Mouse (Mus musculus) spleen, postnatal 14 days (tissue): ENCODE measurements around the gene Pcsk7.
A peak's percentile ranks its signal among the peaks of the same experiment; 100 is the strongest.

ENCODE experiments used
- DNase-seq, 2 experiments: peaks; one replicate each; pipeline ENCODE4 v3.0.0; 2021 to 2022; ENCODE audit warnings: low spot score in 2 of 2

Pcsk7 gene

DNA sequence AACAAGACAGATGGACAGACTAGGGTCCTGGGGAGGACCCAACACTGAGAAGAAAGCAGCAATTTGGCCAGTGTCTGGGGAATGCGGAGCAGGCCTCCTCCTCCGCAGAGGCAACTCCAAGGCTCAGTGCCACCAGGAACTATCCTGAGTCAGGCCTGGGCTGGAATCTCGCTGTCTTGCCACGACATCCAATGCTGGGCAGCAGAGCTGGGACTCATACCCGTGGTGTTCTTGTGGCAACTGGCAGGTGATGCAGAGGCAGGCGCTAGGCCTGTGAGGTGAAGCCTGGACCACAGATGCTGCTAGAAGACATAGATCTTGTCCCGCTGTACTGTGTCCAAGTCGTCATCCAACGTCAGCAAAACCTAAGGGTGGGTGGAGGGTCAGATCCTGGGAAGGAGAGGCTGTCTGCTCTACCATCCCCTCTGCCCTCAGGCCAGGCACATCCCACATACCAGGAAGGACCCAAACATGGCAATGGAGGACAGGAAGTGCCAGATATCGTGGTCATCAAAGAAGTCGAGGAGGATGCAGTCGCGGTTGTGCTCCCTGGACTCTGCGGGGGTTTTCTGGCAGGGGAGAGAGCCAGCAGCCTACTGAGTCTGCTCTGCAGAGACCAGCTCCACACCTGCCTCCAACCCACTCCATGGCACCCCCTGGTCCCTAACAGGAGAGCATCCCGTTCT lies 32.8 kb downstream of the Pcsk7 start:
- DNase-seq, result no peak

DNA sequence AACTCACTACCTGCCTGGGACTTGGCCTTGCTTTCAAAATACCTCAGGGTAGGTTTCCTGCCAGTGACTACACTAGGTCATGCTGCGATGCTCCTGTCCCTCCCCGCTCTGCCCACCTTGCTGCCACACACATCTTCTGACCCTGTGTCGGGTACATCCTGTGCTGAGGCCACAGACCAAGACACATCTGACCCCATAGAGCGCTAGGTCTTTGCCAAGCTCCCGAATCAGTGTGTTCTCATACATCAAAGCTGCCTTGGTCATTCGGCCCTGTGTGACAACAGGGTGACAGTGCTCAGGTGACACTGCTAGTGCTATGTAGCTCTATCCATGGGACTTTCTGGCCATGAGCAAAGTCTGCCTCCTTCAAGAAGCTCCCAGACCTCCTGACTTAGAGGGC lies 33.5 kb downstream of the Pcsk7 start:
- no peak for DNase-seq

- DNase-seq, result no peak
These were observed 35.1 kb downstream of the Pcsk7 start for GRCm38 (mm10) chr9:45941329-45941888.

- no peak for DNase-seq
These were observed 36.2 kb downstream of the Pcsk7 start for GRCm38 (mm10) chr9:45942464-45942863.

DNA sequence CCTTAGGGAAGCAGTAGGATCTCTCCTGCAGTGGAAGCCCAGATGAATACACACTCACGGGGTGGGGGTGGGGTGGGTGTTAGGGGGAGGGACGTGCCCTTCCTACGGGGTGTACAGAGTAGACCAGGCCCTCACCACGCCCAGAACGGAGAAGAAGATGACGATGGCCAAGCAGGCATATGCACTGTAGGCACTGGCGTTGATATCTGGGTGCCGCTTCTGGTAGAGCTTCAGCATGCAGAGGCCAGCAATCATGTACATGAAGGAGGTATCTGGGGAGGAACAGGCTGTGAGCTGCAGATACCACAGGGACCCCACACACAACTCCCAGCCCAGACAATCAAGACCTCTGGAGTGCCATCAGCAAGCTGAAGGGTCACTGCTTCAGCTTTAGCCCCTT lies 36.6 kb downstream of the Pcsk7 start:
- DNase-seq, result no peak

GRCm38 (mm10) chr9:45943628-45944505 lies 37.6 kb downstream of the Pcsk7 start:
- DNase-seq, result no peak

- DNase-seq, result peak; percentile 33 to 35
These were observed 38.5 kb downstream of the Pcsk7 start for GRCm38 (mm10) chr9:45944506-45945400.

DNA sequence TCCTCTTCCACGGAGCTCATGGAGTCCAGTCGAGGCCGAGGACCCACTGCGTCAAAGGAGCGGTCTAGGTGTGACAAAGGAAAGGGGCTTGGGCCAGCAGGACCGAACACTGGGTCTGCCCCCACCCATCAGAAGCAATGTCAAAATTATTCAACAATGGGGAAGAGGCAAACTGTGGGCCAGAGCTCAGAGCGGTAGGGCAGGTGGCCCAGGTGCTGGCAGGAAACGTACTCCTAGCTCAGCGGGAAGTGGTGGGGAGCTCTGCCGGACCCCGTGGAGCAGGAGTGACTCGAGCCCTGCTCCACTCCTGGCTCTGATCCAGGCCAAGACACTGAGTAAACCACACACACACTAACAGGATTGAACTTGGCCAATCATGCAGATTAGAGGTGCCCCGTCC lies 39.4 kb downstream of the Pcsk7 start:
- no peak for DNase-seq

DNA sequence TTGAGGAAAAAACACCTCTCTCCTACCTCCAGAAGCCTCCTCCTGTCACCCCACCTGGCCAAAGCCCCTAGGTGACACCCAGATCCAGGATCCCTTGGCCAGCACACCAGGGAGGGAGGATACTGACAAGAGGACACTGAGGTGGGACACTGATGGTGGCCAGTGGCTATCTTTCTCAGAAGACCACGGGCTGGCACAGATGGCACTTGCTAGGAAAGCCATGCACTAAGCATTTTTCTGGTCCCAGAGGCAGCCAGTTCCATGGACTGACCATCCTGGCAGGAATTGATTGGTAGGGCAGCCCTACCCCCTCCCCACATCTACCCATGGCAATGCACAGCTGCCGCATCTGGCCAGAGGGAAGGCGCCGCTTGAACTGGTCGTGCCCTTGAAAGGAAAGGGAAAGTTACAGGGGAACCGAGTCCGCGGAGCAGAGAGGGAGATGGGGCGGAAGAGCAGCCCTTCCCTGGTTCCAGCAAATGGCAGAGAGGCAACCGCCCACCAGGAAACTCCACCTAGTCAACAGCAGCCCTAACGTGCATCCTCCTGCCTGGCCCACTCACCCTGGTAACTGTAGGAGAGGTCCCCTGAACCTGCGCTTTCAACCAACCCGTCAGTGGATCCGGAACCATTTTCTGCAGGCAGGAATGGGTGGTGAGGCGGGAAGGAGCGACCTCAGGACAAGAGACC lies 40.0 kb downstream of the Pcsk7 start:
- no peak for DNase-seq

GRCm38 (mm10) chr9:45946872-45947183 lies 40.5 kb downstream of the Pcsk7 start:
- DNase-seq, result no peak

DNA sequence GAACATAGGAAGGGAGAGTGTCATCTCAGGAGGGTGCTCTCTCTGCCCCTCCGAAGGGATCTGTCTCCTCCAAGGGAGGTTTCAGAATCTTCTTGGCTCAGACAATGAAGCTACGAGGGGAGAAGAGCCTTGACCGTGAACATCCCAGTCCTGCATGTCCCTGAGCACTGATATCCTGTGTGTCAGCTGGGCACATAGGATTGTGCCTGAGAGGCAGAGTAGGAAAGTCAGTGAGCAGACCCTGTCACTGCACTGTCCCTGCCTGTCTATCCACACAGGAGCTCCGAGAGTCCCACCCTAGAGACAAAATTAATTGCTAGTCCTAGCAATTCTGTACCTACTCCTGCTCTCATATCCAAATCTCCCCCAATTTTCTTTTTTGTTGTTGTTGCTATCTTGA lies 45.8 kb downstream of the Pcsk7 start:
- DNase-seq, result no peak

GRCm38 (mm10) chr9:45952890-45953289 lies 46.6 kb downstream of the Pcsk7 start:
- no peak for DNase-seq

- no peak for DNase-seq
These were observed 47.4 kb downstream of the Pcsk7 start for GRCm38 (mm10) chr9:45953511-45954293.

DNA sequence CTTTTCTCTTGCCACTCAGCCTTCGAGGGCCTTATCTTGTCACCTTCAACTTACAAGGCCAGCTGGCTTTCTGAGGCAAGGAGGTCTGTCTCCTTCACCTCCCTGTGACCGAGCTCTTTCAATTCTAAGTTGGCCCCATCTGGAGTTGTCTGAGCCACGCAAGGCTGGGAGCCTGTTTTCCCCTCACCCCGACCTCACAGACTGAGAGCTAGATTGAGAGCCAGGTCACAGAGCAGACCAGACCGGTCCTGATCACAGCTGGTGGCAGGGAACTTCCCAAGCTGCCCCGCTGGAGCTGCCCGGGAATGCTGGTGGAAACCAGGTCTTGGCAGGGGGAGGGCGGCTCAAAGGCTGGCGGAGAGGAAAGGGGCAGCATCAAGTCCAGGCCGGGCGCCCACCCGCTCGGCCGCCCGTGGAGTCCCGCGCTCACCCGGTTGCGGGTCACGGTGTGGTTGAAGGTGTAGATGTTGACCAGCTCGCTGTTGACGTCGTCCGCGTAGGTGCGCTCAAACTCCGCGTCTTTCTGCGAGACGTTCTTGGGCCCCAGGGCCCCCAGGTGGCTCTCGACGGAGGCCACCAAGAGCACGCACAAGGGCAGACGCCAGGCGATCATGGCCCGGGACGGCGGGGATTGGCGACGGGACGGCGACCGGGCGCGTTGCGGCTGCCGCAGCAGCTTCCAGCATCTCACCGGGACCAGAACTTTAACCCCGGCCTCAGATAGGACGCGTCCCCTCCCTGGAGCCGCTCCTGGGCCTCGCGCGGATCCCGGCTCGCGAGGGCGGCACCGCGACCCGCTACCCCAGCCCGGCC lies 48.2 kb downstream of the Pcsk7 start:
- DNase-seq, result peak in 1 of 2 experiments; percentile 37

GRCm38 (mm10) chr9:45955107-45955963 lies 49.0 kb downstream of the Pcsk7 start, which contains the start of gene Sidt2:
Sidt2 (minus strand) TSS chr9:45955258.
- peak; percentile 77 to 80 for DNase-seq

- no peak for DNase-seq
These were observed 51.9 kb downstream of the Pcsk7 start for GRCm38 (mm10) chr9:45958023-45958670.

DNA sequence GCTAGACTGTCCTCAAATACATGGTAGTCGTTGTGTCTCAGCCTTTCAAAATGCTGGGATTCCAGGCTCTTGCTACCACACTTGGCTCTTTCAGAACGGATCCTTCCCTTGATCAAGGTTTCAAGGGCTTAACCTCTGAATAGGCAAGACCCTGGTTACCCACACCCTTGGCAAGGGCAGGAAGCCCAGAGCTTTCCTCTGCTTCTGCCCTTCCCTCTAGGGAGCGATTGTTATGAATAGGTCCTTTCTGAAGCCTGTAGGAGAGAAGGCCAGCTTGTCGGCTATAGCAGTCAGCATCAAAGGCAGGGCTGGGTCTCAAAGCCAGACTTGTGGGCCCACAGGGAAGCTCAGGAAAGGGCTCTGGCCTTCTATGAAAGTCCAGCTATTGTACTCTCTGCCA lies 52.6 kb downstream of the Pcsk7 start:
- no peak for DNase-seq

- DNase-seq, result no peak
These were observed 53.4 kb downstream of the Pcsk7 start for GRCm38 (mm10) chr9:45959661-45960060.
